Mouse (Mus musculus) gastrocnemius, postnatal 14 days (tissue): ENCODE results near the gene Pbx3. TPM values are rescaled to one million over a fixed set of nuclear protein-coding genes. Genes with fewer than 3 reads are reported as not detected.

Experiments
- DNase-seq: peaks from one replicate; pipeline ENCODE4 v3.0.0; 2021; ENCODE audit warnings: mixed read lengths
- intact Hi-C: fragments of 180-260 bp; cut with DNase I; formaldehyde crosslinking; loops from one replicate; pipeline ENCODE4 v1.15.1; 2025; ENCODE audit warnings: low total_unique reads
- total RNA-seq, 2 experiments: library from RNA; stranded (reverse); gene quantifications; 2 replicates each; pipeline ENCODE4 v1.2.3; 2021

The Pbx3 gene
- total RNA-seq, 2 experiments from 2014 or later = 4.0 to 4.4 TPM

DNA sequence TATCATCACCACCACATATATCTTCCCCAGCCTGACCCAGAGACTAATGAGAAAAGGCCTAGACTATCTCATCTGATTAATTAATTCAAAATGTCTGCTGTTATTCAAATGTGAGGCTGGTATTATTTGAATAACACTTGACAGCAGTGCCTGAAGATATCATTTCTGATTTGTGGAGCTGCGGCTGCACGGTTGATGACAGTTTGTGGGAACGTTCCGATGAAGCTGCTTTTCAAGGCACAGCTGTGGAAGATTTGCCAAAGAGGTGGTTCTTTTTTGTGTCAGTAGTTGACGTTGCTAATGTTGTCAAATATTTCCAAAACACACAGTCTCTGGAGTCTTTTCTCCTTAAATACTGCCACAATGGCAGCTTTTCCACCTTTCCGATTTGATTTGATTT lies 25.8 kb downstream of the Pbx3 start:
- DNase-seq = no peak
- intact Hi-C loops = no loop called here

DNA sequence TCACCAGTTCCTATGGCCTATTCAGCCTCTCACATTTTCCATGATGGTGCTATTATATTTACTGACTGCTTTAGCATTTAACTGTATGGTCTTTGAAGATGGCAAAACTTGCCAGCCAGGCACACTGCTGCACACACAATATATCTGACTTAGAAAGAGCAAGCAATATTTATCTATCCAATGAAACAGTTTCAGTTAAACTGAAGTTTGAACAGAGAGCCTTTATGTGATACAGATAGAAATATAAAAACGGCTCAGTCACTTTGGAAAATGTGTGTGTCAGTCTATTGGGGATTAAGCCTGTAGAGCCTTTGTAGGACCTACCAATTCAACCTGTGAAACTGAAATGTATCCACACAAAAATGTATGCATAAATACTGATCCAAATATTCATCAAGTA lies 74.3 kb downstream of the Pbx3 start:
- DNase-seq = no peak
- intact Hi-C loops = no loop called here

DNA sequence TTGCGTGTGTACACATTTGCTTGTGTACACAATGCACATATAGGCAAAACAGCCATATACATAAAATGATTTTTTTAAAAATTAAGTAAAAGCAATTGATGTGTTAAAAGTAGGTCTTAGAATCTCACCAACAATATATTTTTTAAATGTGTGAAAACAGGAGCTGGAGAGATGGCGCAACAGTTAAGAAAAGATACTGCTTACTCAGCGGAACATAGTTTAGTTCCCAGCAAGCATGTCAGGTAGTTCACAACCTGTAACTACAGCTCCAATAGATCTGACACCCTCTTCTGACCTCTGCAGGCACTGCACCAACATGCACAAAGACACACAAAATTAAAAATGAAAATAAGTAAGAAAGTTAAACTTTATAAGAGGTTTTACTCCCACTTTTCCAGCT lies 74.7 kb downstream of the Pbx3 start:
- DNase-seq = no peak
- intact Hi-C loops = no loop called here

DNA sequence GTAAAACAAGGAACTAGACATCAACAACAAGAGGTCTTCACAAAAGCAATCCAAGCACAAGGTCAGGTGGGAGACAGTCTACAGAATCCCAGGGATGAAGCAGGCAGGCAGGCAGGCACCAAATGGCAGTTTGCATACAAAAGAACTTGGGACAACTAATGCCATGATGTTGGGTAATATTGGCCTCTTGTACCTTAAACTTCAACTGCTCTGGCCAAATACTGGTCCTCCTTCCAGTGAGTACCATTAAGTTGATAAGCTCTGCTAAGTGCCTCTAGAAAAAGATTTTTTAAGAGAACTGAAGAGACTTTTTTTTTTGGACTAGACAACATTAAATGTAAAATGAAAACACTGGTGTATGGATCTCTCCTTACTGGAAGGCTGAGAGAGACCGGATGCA lies 83.2 kb downstream of the Pbx3 start:
- intact Hi-C loops = no loop called here
- no peak for DNase-seq

- DNase-seq = no peak
- intact Hi-C loops = no loop called here
These were observed 88.7 kb downstream of the Pbx3 start for GRCm38 (mm10) chr2:34284239-34284638.

- intact Hi-C loops = no loop called here
These were observed 91.9 kb downstream of the Pbx3 start for GRCm38 (mm10) chr2:34280996-34281395.

GRCm38 (mm10) chr2:34279726-34280125 lies 93.2 kb downstream of the Pbx3 start:
- no peak for DNase-seq
- intact Hi-C loops = no loop called here

More at GRCm38 (mm10) chr2:34280996-34281395, 91.9 kb downstream of the Pbx3 start:
- DNase-seq = no peak

GRCm38 (mm10) chr2:34275630-34276193 lies 97.2 kb downstream of the Pbx3 start:
- intact Hi-C loops = no loop called here
- no peak for DNase-seq

DNA sequence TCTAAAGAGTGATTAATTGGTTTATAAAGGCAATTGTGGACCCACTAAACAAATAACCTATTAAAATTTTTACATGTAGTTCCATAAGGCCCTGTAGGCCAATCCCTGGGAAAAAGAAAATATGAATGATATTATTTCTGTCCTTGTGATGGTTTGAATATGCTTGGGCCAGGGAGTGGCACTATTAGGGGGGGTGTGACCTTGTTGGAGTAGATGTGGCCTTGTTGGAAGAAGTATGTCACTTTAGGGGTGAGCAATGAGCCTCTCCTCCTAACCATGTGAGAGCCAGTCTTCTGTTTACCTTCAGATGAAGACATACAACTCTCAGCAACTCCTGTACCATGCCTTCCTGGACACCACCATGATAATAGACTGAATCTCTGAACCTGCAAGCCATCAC lies 110.9 kb downstream of the Pbx3 start:
- intact Hi-C loops = no loop called here
- DNase-seq = no peak

DNA sequence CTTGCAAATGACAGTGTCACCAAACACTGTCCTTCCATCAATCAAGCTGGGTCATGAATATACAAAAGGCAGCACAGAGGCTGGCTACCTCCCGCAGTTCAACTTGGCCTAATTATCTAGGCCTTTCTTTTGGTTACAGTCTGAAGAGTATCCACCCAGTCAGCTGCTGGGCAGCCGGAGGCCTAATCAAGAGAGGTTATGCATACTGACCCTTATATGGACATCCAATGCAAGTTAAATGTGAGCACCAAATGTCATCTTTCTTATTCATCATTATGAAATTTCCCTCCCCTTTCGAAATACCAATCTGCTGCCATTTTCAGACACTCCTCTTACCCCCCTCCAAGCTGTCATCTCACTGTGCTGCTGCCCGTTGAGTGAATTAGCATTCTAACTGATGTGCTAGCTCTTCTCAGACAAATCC lies 112.3 kb downstream of the Pbx3 start:
- DNase-seq = no peak
- intact Hi-C loops = no loop called here

DNA sequence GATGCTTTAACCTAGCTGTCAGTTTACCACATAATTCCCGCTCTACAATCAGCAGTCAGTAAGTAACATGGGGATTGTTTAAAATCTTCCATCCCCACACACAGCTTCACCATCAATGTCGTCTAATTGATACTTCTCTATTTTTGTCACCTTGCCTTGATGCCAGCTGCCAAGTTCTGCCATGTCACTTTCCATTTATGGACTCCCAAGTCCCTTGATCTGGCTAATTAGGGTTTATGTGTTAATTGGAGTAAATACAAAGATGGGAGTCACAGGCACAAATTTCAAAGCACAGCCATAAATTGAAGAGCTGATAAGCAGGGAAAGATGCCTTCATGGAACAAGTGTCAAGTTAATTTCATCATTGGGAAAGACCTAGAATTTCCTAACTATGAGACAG lies 114.7 kb downstream of the Pbx3 start:
- no peak for DNase-seq
- intact Hi-C loops = no loop called here

GRCm38 (mm10) chr2:34257611-34258010 lies 115.3 kb downstream of the Pbx3 start:
- intact Hi-C loops = no loop called here
- no peak for DNase-seq

DNA sequence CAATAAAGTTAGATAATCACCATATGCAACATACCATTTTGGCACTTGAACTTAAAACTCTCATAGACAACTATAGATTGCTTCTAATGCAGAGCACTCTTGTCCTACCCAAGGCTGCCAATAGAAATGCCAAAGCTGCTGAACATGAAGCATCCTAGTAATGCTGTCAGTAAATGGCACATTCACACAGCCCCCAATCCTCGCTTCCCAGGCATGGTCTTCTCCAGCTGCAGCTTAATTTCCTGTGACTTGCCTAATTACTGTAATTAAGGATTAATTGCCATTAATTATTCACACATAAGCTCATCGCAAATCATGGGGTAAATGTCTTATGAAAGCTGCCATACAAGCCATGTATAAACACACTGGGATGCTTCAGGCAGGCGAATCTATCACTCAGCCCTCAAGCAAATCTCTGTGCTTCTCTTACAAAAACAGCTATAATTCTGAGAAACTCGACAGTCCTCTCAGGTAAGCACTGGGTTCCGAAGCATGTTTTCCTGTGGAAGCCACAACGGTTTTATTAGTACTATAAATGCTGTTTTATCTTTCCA lies 116.9 kb downstream of the Pbx3 start:
- intact Hi-C loops = no loop called here
- no peak for DNase-seq

DNA sequence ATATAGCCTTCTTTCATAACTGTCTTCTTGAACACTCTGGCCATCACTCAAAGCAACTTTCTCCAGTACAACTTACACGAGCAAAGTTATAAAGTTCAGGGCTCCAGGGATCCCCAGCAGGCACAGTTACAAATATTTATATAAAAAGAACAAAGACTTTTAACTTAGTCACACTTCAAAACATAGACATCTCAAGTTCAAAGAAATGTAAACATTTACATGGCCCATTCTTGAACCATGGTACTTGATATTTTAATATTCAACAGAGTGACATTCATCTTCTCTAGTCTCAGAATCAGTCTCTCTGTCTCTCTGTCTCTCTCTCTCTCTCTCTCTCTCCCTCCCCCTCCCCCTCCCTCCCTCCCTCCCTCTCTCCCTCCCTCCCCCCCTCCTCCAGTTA lies 119.3 kb downstream of the Pbx3 start:
- intact Hi-C loops = no loop called here

GRCm38 (mm10) chr2:34253111-34253510 lies 119.8 kb downstream of the Pbx3 start:
- intact Hi-C loops = no loop called here
- DNase-seq = no peak

More for the DNA sequence above, 119.3 kb downstream of the Pbx3 start:
- DNase-seq = no peak

- intact Hi-C loops = no loop called here
These were observed 120.7 kb downstream of the Pbx3 start for GRCm38 (mm10) chr2:34252286-34252685.

GRCm38 (mm10) chr2:34249961-34250658 lies 122.8 kb downstream of the Pbx3 start:
- intact Hi-C loops = no loop called here
- DNase-seq = no peak

More at GRCm38 (mm10) chr2:34252286-34252685, 120.7 kb downstream of the Pbx3 start:
- DNase-seq = no peak

- DNase-seq = peak; percentile 16
- intact Hi-C loops = no loop called here
These were observed 123.6 kb downstream of the Pbx3 start for GRCm38 (mm10) chr2:34249141-34249960.

DNA sequence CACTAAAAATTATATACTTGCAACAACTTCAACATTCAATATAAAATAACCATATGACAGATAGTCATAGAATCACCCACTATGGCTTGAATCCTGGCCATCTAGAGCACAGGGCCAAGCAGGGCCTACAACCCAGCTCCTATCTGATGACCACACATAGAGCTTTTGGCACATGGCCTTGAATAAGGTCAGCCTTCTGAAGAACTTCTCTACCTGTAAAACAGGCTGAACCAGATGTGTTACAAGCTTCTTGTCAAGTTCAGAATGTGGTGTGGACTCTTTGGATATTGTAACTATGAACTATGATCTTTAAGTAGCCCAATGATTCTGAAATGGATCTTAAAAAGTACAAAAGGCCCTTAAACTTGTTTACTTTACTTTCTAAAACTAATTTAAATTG lies 132.1 kb downstream of the Pbx3 start:
- intact Hi-C loops = no loop called here
- no peak for DNase-seq

DNA sequence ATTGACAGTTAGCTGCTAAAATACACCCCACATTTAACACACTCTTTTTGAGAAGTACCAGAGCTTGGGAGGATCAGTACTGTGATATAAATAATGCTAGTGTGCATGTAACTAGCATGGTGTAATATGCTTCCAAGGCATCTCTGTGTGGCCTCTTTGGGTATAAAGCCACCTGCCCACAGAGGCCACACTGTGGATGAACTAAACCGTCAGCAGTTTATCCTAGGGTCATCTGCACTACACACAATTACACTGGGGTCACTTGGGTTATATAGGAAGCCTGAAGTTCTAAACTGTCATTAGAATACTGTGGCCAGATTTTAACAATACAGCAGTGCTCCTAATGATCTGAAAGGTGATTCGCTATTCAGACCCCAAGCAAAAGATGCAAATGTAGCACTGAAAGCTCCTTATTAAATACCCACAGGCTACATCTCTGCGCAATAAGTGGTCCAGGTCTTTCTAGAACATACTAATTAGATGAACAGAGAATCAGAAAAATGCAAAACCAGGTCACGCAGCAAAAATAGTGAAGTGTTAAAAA lies 133.6 kb downstream of the Pbx3 start:
- no peak for DNase-seq
- intact Hi-C loops = no loop called here
